Mouse (Mus musculus): ENCODE results near the gene Cnot6l. TPM values are rescaled to one million over a fixed set of nuclear protein-coding genes. Genes with fewer than 3 reads are reported as not detected.

Cnot6l gene
- polyA plus RNA-seq, 1 experiment: 9.9 TPM

GRCm38 (mm10) chr5:96039188-96039840, 124.7 kb downstream of the Cnot6l start:
- Histone ChIP-seq H3K27ac (ENCODE audit: insufficient read depth, low read depth, low read length) (no peak overlapping the region), H3K4me3 (ENCODE audit: insufficient read depth, low read depth, low read length) (no peak overlapping the region), H3K36me3 (ENCODE audit: control insufficient read depth, insufficient read depth, low read length) (no peaks in the 10 kb centered on the region), H3K27me3 (replicated peaks; ENCODE audit: control insufficient read depth, insufficient read depth, low read length) (no peaks in the 10 kb centered on the region), H3K4me1 (ENCODE audit: control insufficient read depth, insufficient read depth, low read length) (0 out of 2 replicates have a peak, but pooled peaks cover 4% of the 10 kb centered on the region)
- WGBS: 85% methylated on average over 5 of the region's 5 CpGs
- TF ChIP-seq CTCF (conservative IDR thresholded peaks at IDR 0.05; ENCODE audit: insufficient read depth, insufficient read length, low read depth, low read length) (no peak), POLR2A (IDR thresholded peaks at IDR 0.05; ENCODE audit: low read depth, low read length) (no peak)
- no peak for DNase-seq

- 33% methylated on average over 8 of the region's 8 CpGs for WGBS
These were observed 126.3 kb downstream of the Cnot6l start for GRCm38 (mm10) chr5:96037684-96038121.

GRCm38 (mm10) chr5:96036125-96036672, 127.8 kb downstream of the Cnot6l start:
- no peak overlapping the region for H3K4me3 ChIP-seq (ENCODE audit: insufficient read depth, low read depth, low read length)
- no peaks in the 10 kb centered on the region for H3K36me3 ChIP-seq (ENCODE audit: control insufficient read depth, insufficient read depth, low read length)
- TF ChIP-seq POLR2A (IDR thresholded peaks at IDR 0.05; ENCODE audit: low read depth, low read length) (no peak), CTCF (conservative IDR thresholded peaks at IDR 0.05; ENCODE audit: insufficient read depth, insufficient read length, low read depth, low read length) (peak; percentile 44)
- WGBS: 64% methylated on average over 7 of the region's 7 CpGs
- H3K27ac ChIP-seq (ENCODE audit: insufficient read depth, low read depth, low read length): no peak overlapping the region
- H3K4me1 ChIP-seq (ENCODE audit: control insufficient read depth, insufficient read depth, low read length): 0 out of 2 replicates have a peak, but pooled peaks cover 4% of the 10 kb centered on the region
- no peaks in the 10 kb centered on the region for H3K27me3 ChIP-seq (replicated peaks; ENCODE audit: control insufficient read depth, insufficient read depth, low read length)
- peak; percentile 8 for DNase-seq

More at GRCm38 (mm10) chr5:96037684-96038121, 126.3 kb downstream of the Cnot6l start:
- peak; percentile 13 for DNase-seq
- Histone ChIP-seq H3K27ac (ENCODE audit: insufficient read depth, low read depth, low read length) (no peak overlapping the region), H3K4me3 (ENCODE audit: insufficient read depth, low read depth, low read length) (no peak overlapping the region), H3K36me3 (ENCODE audit: control insufficient read depth, insufficient read depth, low read length) (no peaks in the 10 kb centered on the region), H3K27me3 (replicated peaks; ENCODE audit: control insufficient read depth, insufficient read depth, low read length) (no peaks in the 10 kb centered on the region), H3K4me1 (ENCODE audit: control insufficient read depth, insufficient read depth, low read length) (0 out of 2 replicates have a peak, but pooled peaks cover 4% of the 10 kb centered on the region)
- TF ChIP-seq CTCF (conservative IDR thresholded peaks at IDR 0.05; ENCODE audit: insufficient read depth, insufficient read length, low read depth, low read length) (no peak), POLR2A (IDR thresholded peaks at IDR 0.05; ENCODE audit: low read depth, low read length) (no peak)

GRCm38 (mm10) chr5:96034101-96034500, 129.9 kb downstream of the Cnot6l start:
- Histone ChIP-seq H3K27ac (ENCODE audit: insufficient read depth, low read depth, low read length) (no peak overlapping the region), H3K36me3 (ENCODE audit: control insufficient read depth, insufficient read depth, low read length) (no peaks in the 10 kb centered on the region), H3K27me3 (replicated peaks; ENCODE audit: control insufficient read depth, insufficient read depth, low read length) (no peaks in the 10 kb centered on the region), H3K4me1 (ENCODE audit: control insufficient read depth, insufficient read depth, low read length) (0 out of 2 replicates have a peak, but pooled peaks cover 4% of the 10 kb centered on the region), H3K4me3 (ENCODE audit: insufficient read depth, low read depth, low read length) (no peak overlapping the region)
- DNase-seq: no peak
- TF ChIP-seq CTCF (conservative IDR thresholded peaks at IDR 0.05; ENCODE audit: insufficient read depth, insufficient read length, low read depth, low read length) (no peak), POLR2A (IDR thresholded peaks at IDR 0.05; ENCODE audit: low read depth, low read length) (no peak)
- WGBS: 25% methylated on average over 1 of the region's 1 CpGs

- 86% methylated on average over 2 of the region's 2 CpGs for WGBS
- DNase-seq: no peak
- Histone ChIP-seq H3K36me3 (ENCODE audit: control insufficient read depth, insufficient read depth, low read length) (no peaks in the 10 kb centered on the region), H3K27me3 (replicated peaks; ENCODE audit: control insufficient read depth, insufficient read depth, low read length) (no peaks in the 10 kb centered on the region), H3K4me3 (ENCODE audit: insufficient read depth, low read depth, low read length) (no peak overlapping the region), H3K4me1 (ENCODE audit: control insufficient read depth, insufficient read depth, low read length) (no peaks in the 10 kb centered on the region), H3K27ac (ENCODE audit: insufficient read depth, low read depth, low read length) (no peak overlapping the region)
- TF ChIP-seq CTCF (conservative IDR thresholded peaks at IDR 0.05; ENCODE audit: insufficient read depth, insufficient read length, low read depth, low read length) (no peak), POLR2A (IDR thresholded peaks at IDR 0.05; ENCODE audit: low read depth, low read length) (no peak)
These were observed 134.2 kb downstream of the Cnot6l start for GRCm38 (mm10) chr5:96029821-96030220.

Other genes with a start within 250 kb of the Cnot6l start
- gene Cxcl13, start 207.2 kb downstream of the Cnot6l start, polyA plus RNA-seq (2012; rRNA removed): 0.20 and 1.8 TPM in 2 replicates
- gene Mrpl1, start 45.3 kb upstream of the Cnot6l start, polyA plus RNA-seq (2012; rRNA removed): 5.5 and 6.6 TPM in 2 replicates
- gene Fras1, start 209.8 kb upstream of the Cnot6l start, polyA plus RNA-seq (2012; rRNA removed): 6.1 and 7.0 TPM in 2 replicates